In genomic region chr4:56263822-56264221, GRCm38 (mm10) we compare ENCODE assay signal across 15 mouse cellular contexts.
DNase-seq lines count a peak whose midpoint lies in the region; ATAC-seq lines count a peak whose summit lies in the region.
"Had no signal": no experiment of that assay in that cellular context is flagged by ENCODE, and none has a peak within 500 bp of the region (broad histone marks: within the 10 kb centered on the region; RNA-seq: fewer than 3 reads in every experiment).

No protein-coding gene starts in this region.

- no peaks in the 10 kb centered on the region for H3K36me3 ChIP-seq in heart, embryonic 10.5 days
- H3K36me3 ChIP-seq in heart, embryonic 14.5 days (ENCODE audit: control insufficient read depth, insufficient read depth, low read length) = no peaks in the 10 kb centered on the region
- H3K36me3 ChIP-seq: embryonic facial prominence, embryonic 12.5 days; forebrain, embryonic 10.5 days; hindbrain, embryonic 12.5 days had no signal

- no peak overlapping the region for H3K4me2 ChIP-seq in heart, embryonic 14.5 days (ENCODE audit: low read length)
- H3K4me2 ChIP-seq: embryonic facial prominence, embryonic 12.5 days; hindbrain, embryonic 12.5 days had no signal

- DNase-seq in heart, adult 11 months = peak; percentile 94
- DNase-seq in heart, embryonic 10.5 days (ENCODE audit: low spot score) = no peak
- DNase-seq in brain, adult 2 months (ENCODE audit: low read depth, low spot score) = peak; percentile 57
- DNase-seq in right cerebral cortex, adult 2 months (ENCODE audit: low spot score in 2 of 2) = peak; percentile 7 to 11
- no peak for DNase-seq in kidney, adult 9 months
- DNase-seq in kidney, postnatal 4 days = no peak
- DNase-seq: cerebellum, adult 11 months; cerebellum, postnatal 36 days had no signal

- H3K27me3 ChIP-seq in heart, embryonic 10.5 days (ENCODE audit: insufficient read depth, poor library complexity, severe bottlenecking) = no peaks in the 10 kb centered on the region
- H3K27me3 ChIP-seq in heart, embryonic 14.5 days (ENCODE audit: control insufficient read depth, insufficient read depth, low read length) = no peaks in the 10 kb centered on the region
- H3K27me3 ChIP-seq: embryonic facial prominence, embryonic 12.5 days; hindbrain, embryonic 12.5 days had no signal

- no peaks in the 10 kb centered on the region for H3K9me3 ChIP-seq in heart, embryonic 10.5 days
- no peaks in the 10 kb centered on the region for H3K9me3 ChIP-seq in heart, embryonic 14.5 days (ENCODE audit: control insufficient read depth, low read length)
- H3K9me3 ChIP-seq: embryonic facial prominence, embryonic 12.5 days; forebrain, embryonic 10.5 days; hindbrain, embryonic 12.5 days had no signal

- ATAC-seq in heart, embryonic 14.5 days (ENCODE audit: insufficient number of reproducible peaks, insufficient read depth, low FRiP score, low read depth) = peak; percentile 50; the same call in 1 of the 2 replicates
- ATAC-seq: lung, postnatal 0 days had no signal

- no peak overlapping the region for H3K4me3 ChIP-seq in heart, embryonic 10.5 days
- H3K4me3 ChIP-seq in heart, embryonic 14.5 days (ENCODE audit: control insufficient read depth in 1 of 2, insufficient read depth in 1 of 2, low read depth in 1 of 2, low read length in 2 of 2) = no peak overlapping the region
- H3K4me3 ChIP-seq: embryonic facial prominence, embryonic 12.5 days; forebrain, embryonic 10.5 days; hindbrain, embryonic 12.5 days had no signal

- H3K27ac ChIP-seq in heart, embryonic 10.5 days = no peak overlapping the region
- H3K27ac ChIP-seq in heart, embryonic 14.5 days (replicated peaks in 1 of 2; ENCODE audit: control insufficient read depth in 1 of 2, insufficient read depth in 1 of 2, low read depth in 2 of 2, low read length in 2 of 2) = peak overlapping the region in 1 of 2 experiments; percentile 31; a peak in 2 of 4 replicates
- H3K27ac ChIP-seq: embryonic facial prominence, embryonic 12.5 days; forebrain, embryonic 10.5 days; hindbrain, embryonic 12.5 days; kidney, postnatal 0 days; liver, embryonic 14.5 days had no signal

- no peak overlapping the region for H3K9ac ChIP-seq in heart, embryonic 14.5 days (ENCODE audit: low read length)
- H3K9ac ChIP-seq: embryonic facial prominence, embryonic 12.5 days; hindbrain, embryonic 12.5 days; liver, embryonic 14.5 days had no signal

- no peaks in the 10 kb centered on the region for H3K4me1 ChIP-seq in heart, embryonic 10.5 days
- H3K4me1 ChIP-seq in heart, embryonic 14.5 days (ENCODE audit: control insufficient read depth in 2 of 2, insufficient read depth in 2 of 2, low read length in 2 of 2) = peaks cover 0 to 20% of the 10 kb centered on the region in 2 experiments; a peak in 3 of 4 replicates
- H3K4me1 ChIP-seq: forebrain, embryonic 10.5 days; hindbrain, embryonic 12.5 days had no signal

Comparison
In these comparisons a context has a peak if more than half of its experiments do, and no peak if none do; other contexts are left out.
1. DNase-seq: peak in heart, adult 11 months (single experiment), brain, adult 2 months (single experiment) and right cerebral cortex, adult 2 months (2 of 2); none in heart, embryonic 10.5 days (single experiment), kidney, adult 9 months (single experiment) and kidney, postnatal 4 days (0 of 2).